Mouse (Mus musculus): ENCODE data around the gene Stk36.

Stk36 gene

DNA sequence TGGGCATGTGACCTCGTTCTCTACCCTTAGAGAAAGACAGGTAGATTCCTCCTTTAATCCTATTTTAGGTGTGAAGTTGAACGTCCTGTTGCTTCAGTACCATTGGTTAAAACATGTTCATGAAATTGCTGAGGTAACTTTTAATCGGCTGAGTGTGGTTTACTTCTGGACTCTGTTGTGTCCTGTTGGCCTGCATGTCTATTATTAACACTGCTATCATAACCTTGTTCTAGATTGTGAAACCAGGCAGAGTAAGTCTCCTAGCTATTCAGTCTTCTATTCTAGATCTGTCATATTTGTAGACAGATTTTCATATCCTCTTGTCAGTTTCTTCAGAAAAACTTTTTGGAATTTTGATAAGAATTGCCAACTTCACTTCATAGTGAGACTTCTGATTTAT lies 67.1 kb downstream of the Stk36 start:
- no peak for DNase-seq (ENCODE audit: low spot score)

- DNase-seq (ENCODE audit: low spot score): no peak
Measured at GRCm38 (mm10) chr1:74672731-74673130, 71.5 kb downstream of the Stk36 start.

DNA sequence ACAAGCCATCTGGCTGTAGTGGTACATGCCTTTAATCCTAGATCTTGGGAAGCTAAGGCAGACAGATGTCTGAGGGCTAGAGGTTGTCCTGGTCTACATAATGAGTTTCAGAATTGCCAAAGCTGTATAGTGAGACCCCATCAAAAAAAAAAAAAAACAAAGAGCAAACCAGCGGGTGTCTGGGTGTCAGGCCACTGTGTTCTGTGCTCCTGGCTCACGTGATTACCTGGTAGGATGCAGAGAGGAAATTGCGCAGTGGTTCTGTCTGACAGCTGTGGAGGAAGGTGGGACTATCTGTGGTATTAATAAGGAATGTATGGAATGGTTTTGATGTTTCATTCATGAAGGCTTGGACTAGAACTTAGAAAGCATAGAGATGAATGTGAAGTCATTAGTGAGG lies 75.6 kb downstream of the Stk36 start:
- no peak for DNase-seq (ENCODE audit: low spot score)

DNA sequence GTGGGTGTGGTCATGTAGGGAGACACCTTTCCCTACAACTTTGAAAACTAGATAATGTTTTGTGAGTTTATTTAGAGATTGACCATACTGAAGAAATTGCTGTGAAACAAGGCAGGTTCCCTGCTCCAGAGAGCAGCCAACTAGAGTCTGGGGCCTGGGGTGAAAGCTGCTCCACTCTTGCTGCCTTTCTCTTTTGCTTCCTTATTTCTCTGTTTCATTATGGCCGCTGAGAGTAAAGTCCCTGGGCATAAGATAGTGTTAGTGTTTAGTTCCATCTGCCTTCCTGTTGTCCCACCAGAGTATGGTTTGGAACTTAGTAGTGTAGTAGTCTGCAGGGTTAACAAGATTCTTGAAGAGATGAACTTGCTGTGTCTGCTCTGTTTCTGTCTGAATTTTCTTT lies 76.6 kb downstream of the Stk36 start:
- no peak for DNase-seq (ENCODE audit: low spot score)
